ENCODE assay signal across 28 mouse cellular contexts in genomic region chr4:118092784-118093457, GRCm38 (mm10).
"Had no signal": no experiment of that assay in that cellular context is flagged by ENCODE, and none has a peak within 500 bp of the region (broad histone marks: within the 10 kb centered on the region; RNA-seq: fewer than 3 reads in every experiment).

No protein-coding gene starts in this region.

- H3K9me3 ChIP-seq: embryonic facial prominence, embryonic 10.5 days; embryonic facial prominence, embryonic 12.5 days; embryonic facial prominence, embryonic 13.5 days; embryonic facial prominence, embryonic 15.5 days; forebrain, embryonic 10.5 days; forebrain, embryonic 12.5 days; forebrain, embryonic 13.5 days; forebrain, embryonic 15.5 days had no signal

- H3K36me3 ChIP-seq: embryonic facial prominence, embryonic 12.5 days; embryonic facial prominence, embryonic 15.5 days; forebrain, embryonic 12.5 days; forebrain, embryonic 15.5 days had no signal

- H3K4me3 ChIP-seq: embryonic facial prominence, embryonic 10.5 days; embryonic facial prominence, embryonic 12.5 days; embryonic facial prominence, embryonic 13.5 days; embryonic facial prominence, embryonic 15.5 days; erythroblast, embryonic 14.5 days; forebrain, embryonic 10.5 days; forebrain, embryonic 12.5 days; forebrain, embryonic 13.5 days; forebrain, embryonic 15.5 days; gastrocnemius, adult 2 months had no signal

- H3K27me3 ChIP-seq: embryonic facial prominence, embryonic 12.5 days; embryonic facial prominence, embryonic 13.5 days; embryonic facial prominence, embryonic 15.5 days; forebrain, embryonic 12.5 days; forebrain, embryonic 13.5 days; forebrain, embryonic 15.5 days had no signal

- DNase-seq: cerebellum, adult 2 months; cerebellum, adult 8-10 months; cerebellum, adult 9-10 months; cerebellum, adult 9-11 months; cerebellum, postnatal 10 days; cerebellum, postnatal 14 days; cerebellum, postnatal 25 days; cerebellum, postnatal 36 days; embryo, embryonic 11 days; forebrain, postnatal 0 days; gastrocnemius, adult 2 months; gastrocnemius, postnatal 10 days; gastrocnemius, postnatal 14 days; gastrocnemius, postnatal 25 days; gastrocnemius, postnatal 36 days; heart, adult 11 months; heart, adult 18-20 months had no signal

- ATAC-seq: forebrain, embryonic 13.5 days; forebrain, embryonic 14.5 days; forebrain, embryonic 15.5 days; forebrain, embryonic 16.5 days; forebrain, postnatal 0 days had no signal

- H3K4me2 ChIP-seq: embryonic facial prominence, embryonic 12.5 days; embryonic facial prominence, embryonic 13.5 days; embryonic facial prominence, embryonic 15.5 days; forebrain, embryonic 12.5 days; forebrain, embryonic 13.5 days; forebrain, embryonic 15.5 days had no signal

- H3K27ac ChIP-seq: embryonic facial prominence, embryonic 10.5 days; embryonic facial prominence, embryonic 12.5 days; embryonic facial prominence, embryonic 13.5 days; embryonic facial prominence, embryonic 15.5 days; forebrain, embryonic 10.5 days; forebrain, embryonic 12.5 days; forebrain, embryonic 13.5 days; forebrain, embryonic 15.5 days; gastrocnemius, adult 2 months had no signal

- H3K4me1 ChIP-seq: embryonic facial prominence, embryonic 12.5 days; embryonic facial prominence, embryonic 13.5 days; embryonic facial prominence, embryonic 15.5 days; forebrain, embryonic 10.5 days; forebrain, embryonic 15.5 days had no signal

- H3K9ac ChIP-seq: embryonic facial prominence, embryonic 12.5 days; embryonic facial prominence, embryonic 13.5 days; embryonic facial prominence, embryonic 15.5 days; forebrain, embryonic 12.5 days; forebrain, embryonic 13.5 days; forebrain, embryonic 15.5 days; forebrain, postnatal 0 days had no signal
